Mouse (Mus musculus): Measurements from ENCODE around the gene Sytl2.

DNA sequence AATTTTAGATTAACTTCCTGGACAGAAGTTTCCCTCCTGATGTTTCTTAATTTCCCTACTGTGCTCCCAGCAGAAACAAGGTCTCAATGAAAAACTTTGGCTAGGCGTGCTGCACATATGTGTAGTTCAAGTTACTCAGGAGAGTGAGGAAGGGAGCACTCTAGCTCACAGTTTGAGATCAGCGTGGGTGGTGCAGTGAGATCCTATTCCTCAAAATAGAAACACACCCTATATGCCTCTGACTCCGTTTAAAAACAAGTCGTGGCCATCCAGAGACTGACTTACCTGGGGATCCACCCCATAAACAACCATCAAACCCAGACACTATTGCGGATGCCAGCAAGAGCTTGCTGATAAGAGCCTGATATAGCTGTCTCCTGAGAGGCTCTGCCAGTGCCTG is 47.0 kb downstream of the Sytl2 start:
- no peak for TF ChIP-seq CTCF (conservative IDR thresholded peaks at IDR 0.05; ENCODE audit: low read length)
- no peak for TF ChIP-seq POU5F1 (IDR thresholded peaks at IDR 0.05; ENCODE audit: borderline replicate concordance, low read length)
